Mouse (Mus musculus): ENCODE results near the gene Lrig3. TPM values are rescaled to one million over a fixed set of nuclear protein-coding genes. Genes with fewer than 3 reads are reported as not detected.

The Lrig3 gene
- polyA plus RNA-seq (2015; fragmentation: Nextera tagmentation; extraction: Ambion mirVana), result 18.1 and 22.7 TPM in 2 replicates

GRCm38 (mm10) chr10:125965968-125966480 is at the start of gene Lrig3:
TSS of gene Lrig3 (plus strand) at chr10:125966168.
- Histone ChIP-seq H3K27me3 (ENCODE audit: insufficient read depth, low read length) (no peaks in the 10 kb centered on the region), H3K27ac (ENCODE audit: low read length) (peak within 1 kb of the TSS; percentile 95), H3K9ac (replicated peaks; ENCODE audit: low read length) (peak within 1 kb of the TSS; percentile 98), H3K9me3 (ENCODE audit: low read length) (no peaks in the 10 kb centered on the region), H3K4me3 (ENCODE audit: low read length) (peak within 1 kb of the TSS; percentile 93), H3K36me3 (ENCODE audit: insufficient read depth, low read length) (no peaks in the 10 kb centered on the region), H3K4me1 (ENCODE audit: insufficient read depth, low read length) (peaks cover 39% of the 10 kb centered on the region), H3K4me2 (replicated peaks; ENCODE audit: low read depth, low read length) (peak within 1 kb of the TSS; percentile 79)
- ATAC-seq (ENCODE audit: low FRiP score, low TSS enrichment), result peak; percentile 88
- WGBS, result under 1% methylated on average over 61 of the region's 62 CpGs

GRCm38 (mm10) chr10:125916781-125917180 is 49.2 kb upstream of the Lrig3 start:
- Histone ChIP-seq H3K27ac (ENCODE audit: low read length) (no peak overlapping the region), H3K9me3 (ENCODE audit: low read length) (no peaks in the 10 kb centered on the region), H3K27me3 (ENCODE audit: insufficient read depth, low read length) (no peaks in the 10 kb centered on the region), H3K36me3 (ENCODE audit: insufficient read depth, low read length) (no peaks in the 10 kb centered on the region), H3K4me1 (ENCODE audit: insufficient read depth, low read length) (peaks cover 19% of the 10 kb centered on the region), H3K4me2 (replicated peaks; ENCODE audit: low read depth, low read length) (0 out of 2 replicates have a peak overlapping the region, but pooled peaks have one; percentile 5), H3K4me3 (ENCODE audit: low read length) (no peak overlapping the region), H3K9ac (replicated peaks; ENCODE audit: low read length) (no peak overlapping the region)
- 34% methylated on average over 6 of the region's 6 CpGs for WGBS
- no peak for ATAC-seq (ENCODE audit: low FRiP score, low TSS enrichment)

DNA sequence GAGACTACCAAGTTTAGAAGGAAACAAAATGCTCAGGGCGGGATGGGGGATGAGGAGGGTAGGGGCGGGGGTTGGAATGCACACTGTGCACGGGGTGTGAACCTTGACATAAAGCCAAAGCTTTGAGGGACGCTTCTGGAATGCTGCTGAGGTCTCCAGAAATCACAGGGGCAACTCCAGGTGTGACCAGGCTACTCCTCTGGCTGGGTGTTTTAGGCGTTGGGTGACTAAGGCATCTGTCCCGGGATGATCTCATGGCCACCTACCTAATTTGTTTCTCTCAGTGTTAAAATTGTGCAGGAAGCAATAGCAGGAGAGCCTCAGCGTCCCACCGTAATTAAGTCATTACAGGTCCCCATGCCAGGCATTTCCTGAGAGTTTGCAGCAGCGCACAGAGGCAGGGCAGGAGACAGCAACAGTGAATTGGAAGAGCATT is 48.5 kb upstream of the Lrig3 start:
- peak overlapping the region; percentile 19; the same call in 1 of the 2 replicates for H3K4me3 ChIP-seq (ENCODE audit: low read length)
- H3K9me3 ChIP-seq (ENCODE audit: low read length), result no peaks in the 10 kb centered on the region
- H3K27ac ChIP-seq (ENCODE audit: low read length), result no peak overlapping the region
- H3K27me3 ChIP-seq (ENCODE audit: insufficient read depth, low read length), result no peaks in the 10 kb centered on the region
- H3K9ac ChIP-seq (replicated peaks; ENCODE audit: low read length), result peak overlapping the region; percentile 46; the same call in 1 of the 2 replicates
- peak; percentile 57; the same call in 1 of the 2 replicates for ATAC-seq (ENCODE audit: low FRiP score, low TSS enrichment)
- H3K4me1 ChIP-seq (ENCODE audit: insufficient read depth, low read length), result peaks cover 15% of the 10 kb centered on the region
- WGBS, result 5% methylated on average over 9 of the region's 9 CpGs
- peak overlapping the region; percentile 48 for H3K4me2 ChIP-seq (replicated peaks; ENCODE audit: low read depth, low read length)
- H3K36me3 ChIP-seq (ENCODE audit: insufficient read depth, low read length), result no peaks in the 10 kb centered on the region

- no peak for ATAC-seq (ENCODE audit: low FRiP score, low TSS enrichment)
- H3K4me1 ChIP-seq (ENCODE audit: insufficient read depth, low read length), result peaks cover 14% of the 10 kb centered on the region
- H3K9me3 ChIP-seq (ENCODE audit: low read length), result peaks cover 1% of the 10 kb centered on the region; the same call in 1 of the 2 replicates
- no peaks in the 10 kb centered on the region for H3K27me3 ChIP-seq (ENCODE audit: insufficient read depth, low read length)
- H3K4me2 ChIP-seq (replicated peaks; ENCODE audit: low read depth, low read length), result no peak overlapping the region
- H3K36me3 ChIP-seq (ENCODE audit: insufficient read depth, low read length), result no peaks in the 10 kb centered on the region
- H3K9ac ChIP-seq (replicated peaks; ENCODE audit: low read length), result no peak overlapping the region
- WGBS, result 73% methylated on average over 1 of the region's 1 CpGs
- H3K4me3 ChIP-seq (ENCODE audit: low read length), result no peak overlapping the region
- no peak overlapping the region for H3K27ac ChIP-seq (ENCODE audit: low read length)
These were observed 47.0 kb upstream of the Lrig3 start for GRCm38 (mm10) chr10:125918994-125919393.

DNA sequence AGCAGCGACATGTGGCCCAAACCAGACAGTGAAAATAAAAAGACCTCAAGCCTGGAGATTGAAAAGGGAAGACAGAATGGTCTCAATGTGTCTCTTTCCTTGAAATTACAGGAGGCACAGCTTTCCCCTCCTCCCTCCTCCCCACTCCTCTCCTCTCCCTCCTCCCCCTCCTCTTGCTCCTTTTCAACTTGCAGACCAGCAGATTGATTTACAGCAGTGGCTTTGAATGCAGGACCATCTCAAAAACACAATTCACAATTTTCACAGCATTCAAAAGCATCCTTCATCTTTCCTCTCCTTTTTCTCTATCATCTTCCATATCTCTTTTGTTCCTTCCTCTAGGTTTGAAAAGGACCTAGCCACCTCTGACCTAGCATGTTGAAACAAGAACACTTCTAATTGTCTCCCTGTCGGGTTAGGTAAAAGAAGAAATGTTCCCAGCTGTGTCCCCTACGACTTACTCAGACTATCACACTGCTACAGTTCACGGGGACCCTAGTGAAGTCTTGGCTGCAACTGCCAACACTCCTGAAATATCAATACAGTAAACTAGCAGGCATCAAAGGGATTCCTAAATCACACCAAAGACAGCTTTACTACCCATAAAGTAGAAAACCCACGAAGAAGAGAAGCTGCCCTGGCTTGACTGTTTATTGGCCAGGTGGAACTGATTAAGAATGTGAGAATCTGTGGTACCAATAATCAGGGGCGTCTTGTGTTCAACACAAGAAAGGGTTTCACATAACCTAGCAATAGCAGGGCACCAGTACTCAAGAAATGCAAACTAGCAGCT is 44.1 kb upstream of the Lrig3 start:
- no peak overlapping the region for H3K4me2 ChIP-seq (replicated peaks; ENCODE audit: low read depth, low read length)
- WGBS, result 8% methylated on average over 6 of the region's 6 CpGs
- H3K9ac ChIP-seq (replicated peaks; ENCODE audit: low read length), result no peak overlapping the region
- H3K27ac ChIP-seq (ENCODE audit: low read length), result peak overlapping the region; percentile 25; the same call in 1 of the 2 replicates
- H3K9me3 ChIP-seq (ENCODE audit: low read length), result peaks cover 7% of the 10 kb centered on the region
- peak; percentile 88 for ATAC-seq (ENCODE audit: low FRiP score, low TSS enrichment)
- no peaks in the 10 kb centered on the region for H3K36me3 ChIP-seq (ENCODE audit: insufficient read depth, low read length)
- peaks cover 14% of the 10 kb centered on the region for H3K4me1 ChIP-seq (ENCODE audit: insufficient read depth, low read length)
- no peak overlapping the region for H3K4me3 ChIP-seq (ENCODE audit: low read length)
- no peaks in the 10 kb centered on the region for H3K27me3 ChIP-seq (ENCODE audit: insufficient read depth, low read length)

DNA sequence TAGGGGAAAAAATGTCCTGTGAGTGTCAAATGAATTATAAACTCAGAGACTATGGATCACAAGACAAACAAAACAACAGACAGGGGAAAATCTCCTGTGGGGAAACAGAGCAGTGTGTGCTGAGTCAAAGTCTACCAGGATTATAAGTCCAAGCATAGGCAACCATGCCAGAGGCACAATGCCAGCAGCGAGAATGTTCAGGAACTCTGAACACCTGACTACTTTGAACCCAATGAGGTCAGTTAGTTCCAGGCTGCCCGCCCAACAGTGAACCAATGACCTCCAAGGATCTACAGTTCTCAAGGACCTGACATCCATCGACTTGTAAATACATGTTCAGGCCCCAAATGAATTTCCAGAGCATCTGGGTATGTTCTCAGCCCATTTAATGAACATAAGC is 36.0 kb upstream of the Lrig3 start:
- 87% methylated on average over 3 of the region's 3 CpGs for WGBS
- Histone ChIP-seq H3K9me3 (ENCODE audit: low read length) (no peaks in the 10 kb centered on the region), H3K4me2 (replicated peaks; ENCODE audit: low read depth, low read length) (no peak overlapping the region), H3K36me3 (ENCODE audit: insufficient read depth, low read length) (no peaks in the 10 kb centered on the region), H3K27me3 (ENCODE audit: insufficient read depth, low read length) (no peaks in the 10 kb centered on the region), H3K9ac (replicated peaks; ENCODE audit: low read length) (no peak overlapping the region), H3K4me1 (ENCODE audit: insufficient read depth, low read length) (no peaks in the 10 kb centered on the region), H3K27ac (ENCODE audit: low read length) (no peak overlapping the region), H3K4me3 (ENCODE audit: low read length) (no peak overlapping the region)
- no peak for ATAC-seq (ENCODE audit: low FRiP score, low TSS enrichment)

DNA sequence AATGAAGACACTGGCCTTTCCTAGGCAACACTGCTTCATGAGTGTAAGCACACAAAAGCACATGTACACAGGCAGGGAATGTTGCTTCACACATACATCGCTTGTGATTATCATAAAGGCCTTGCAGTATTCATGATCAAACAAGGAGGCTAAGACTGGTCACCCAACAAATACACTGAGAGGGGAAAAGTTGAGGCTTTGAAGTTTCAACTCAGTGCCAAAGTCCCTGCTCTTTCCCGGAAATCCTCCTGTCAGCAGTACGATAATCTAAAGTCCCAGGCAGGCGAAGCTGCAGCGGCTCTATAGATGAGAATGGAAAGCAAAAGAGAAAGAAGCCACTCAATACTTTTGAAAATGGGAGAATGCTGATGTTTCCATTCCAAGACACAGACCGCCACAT is 32.6 kb upstream of the Lrig3 start:
- 71% methylated on average over 6 of the region's 6 CpGs for WGBS
- no peak for ATAC-seq (ENCODE audit: low FRiP score, low TSS enrichment)

DNA sequence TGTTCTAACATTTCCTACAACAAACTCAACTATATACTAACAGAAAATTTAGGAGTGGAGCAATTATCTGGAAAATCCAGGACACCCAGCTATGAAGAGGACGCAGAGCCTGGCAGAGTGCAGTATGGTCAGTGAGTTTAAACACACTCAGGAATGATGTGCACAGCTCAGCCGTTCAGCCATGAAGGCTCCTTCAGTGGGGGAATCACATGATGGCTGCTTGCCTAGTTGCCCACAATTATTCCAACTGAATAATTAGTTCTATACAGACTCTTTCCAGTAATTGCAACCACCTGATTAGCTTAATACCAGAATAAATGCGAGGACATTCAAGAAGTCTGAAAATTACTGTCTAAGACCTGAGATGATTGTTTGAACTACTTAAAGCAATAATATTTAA is 31.9 kb upstream of the Lrig3 start:
- no peaks in the 10 kb centered on the region for H3K9me3 ChIP-seq (ENCODE audit: low read length)
- WGBS, result 60% methylated on average over 3 of the region's 3 CpGs
- H3K36me3 ChIP-seq (ENCODE audit: insufficient read depth, low read length), result no peaks in the 10 kb centered on the region
- no peak overlapping the region for H3K4me3 ChIP-seq (ENCODE audit: low read length)
- no peak overlapping the region for H3K27ac ChIP-seq (ENCODE audit: low read length)
- H3K4me2 ChIP-seq (replicated peaks; ENCODE audit: low read depth, low read length), result no peak overlapping the region
- no peak for ATAC-seq (ENCODE audit: low FRiP score, low TSS enrichment)
- no peaks in the 10 kb centered on the region for H3K27me3 ChIP-seq (ENCODE audit: insufficient read depth, low read length)
- H3K4me1 ChIP-seq (ENCODE audit: insufficient read depth, low read length), result peaks cover 11% of the 10 kb centered on the region
- no peak overlapping the region for H3K9ac ChIP-seq (replicated peaks; ENCODE audit: low read length)

More for the DNA sequence above, 32.6 kb upstream of the Lrig3 start:
- H3K27me3 ChIP-seq (ENCODE audit: insufficient read depth, low read length), result no peaks in the 10 kb centered on the region
- H3K36me3 ChIP-seq (ENCODE audit: insufficient read depth, low read length), result no peaks in the 10 kb centered on the region
- no peak overlapping the region for H3K4me3 ChIP-seq (ENCODE audit: low read length)
- H3K9me3 ChIP-seq (ENCODE audit: low read length), result no peaks in the 10 kb centered on the region
- H3K27ac ChIP-seq (ENCODE audit: low read length), result no peak overlapping the region
- H3K4me2 ChIP-seq (replicated peaks; ENCODE audit: low read depth, low read length), result no peak overlapping the region
- no peak overlapping the region for H3K9ac ChIP-seq (replicated peaks; ENCODE audit: low read length)
- H3K4me1 ChIP-seq (ENCODE audit: insufficient read depth, low read length), result peaks cover 9% of the 10 kb centered on the region

DNA sequence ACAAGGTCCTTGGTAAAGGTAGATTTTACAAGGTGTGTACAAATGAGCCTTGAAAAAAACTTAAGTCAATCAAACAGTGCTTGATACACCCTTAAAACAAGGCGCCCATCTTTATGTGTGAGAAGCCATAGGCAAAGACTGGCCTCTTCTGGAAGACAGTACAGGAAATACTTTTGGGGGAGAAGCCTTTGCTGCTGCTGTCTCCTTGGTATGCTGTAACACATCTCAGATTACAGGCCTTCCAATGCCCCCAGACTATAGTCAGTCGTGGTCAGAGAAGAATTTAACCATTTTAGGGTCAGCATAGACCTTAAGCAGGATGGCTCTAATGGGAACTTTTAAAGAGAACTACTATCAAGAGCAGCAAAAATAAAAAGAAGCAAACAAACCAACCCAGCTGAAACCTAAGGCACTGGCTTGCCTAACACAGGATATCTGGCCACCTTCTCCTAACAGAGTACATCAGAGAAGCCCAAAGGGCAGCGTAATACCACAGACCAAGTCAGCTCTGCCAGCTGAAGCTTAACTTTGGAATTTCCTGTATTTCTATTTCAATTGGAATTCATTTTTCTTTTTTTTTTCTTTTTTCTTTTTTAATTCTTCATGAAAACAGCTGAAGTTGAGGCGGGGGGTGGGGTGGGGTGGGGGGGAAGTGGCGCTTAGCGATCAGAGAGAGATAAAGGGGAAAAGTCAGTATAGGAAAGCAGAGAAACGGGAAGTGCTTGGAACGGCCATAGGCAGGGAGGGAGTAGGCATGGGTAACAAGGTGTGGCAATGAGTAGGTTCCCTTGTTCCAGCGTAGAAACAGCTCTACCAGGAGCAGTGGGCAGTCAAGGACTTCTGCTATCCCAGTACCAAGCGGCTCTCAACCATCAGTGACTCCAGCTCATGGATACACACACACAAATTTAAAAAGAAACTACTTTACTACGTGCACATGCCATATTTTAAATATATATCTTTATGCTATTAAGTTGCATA is 28.2 kb upstream of the Lrig3 start:
- 49% methylated on average over 11 of the region's 11 CpGs for WGBS
- Histone ChIP-seq H3K9ac (replicated peaks; ENCODE audit: low read length) (no peak overlapping the region), H3K4me3 (ENCODE audit: low read length) (no peak overlapping the region), H3K4me2 (replicated peaks; ENCODE audit: low read depth, low read length) (peak overlapping the region; percentile 13; the same call in 1 of the 2 replicates), H3K4me1 (ENCODE audit: insufficient read depth, low read length) (peaks cover 13% of the 10 kb centered on the region), H3K27ac (ENCODE audit: low read length) (0 out of 2 replicates have a peak overlapping the region, but pooled peaks have one; percentile 43), H3K36me3 (ENCODE audit: insufficient read depth, low read length) (no peaks in the 10 kb centered on the region), H3K27me3 (ENCODE audit: insufficient read depth, low read length) (no peaks in the 10 kb centered on the region), H3K9me3 (ENCODE audit: low read length) (no peaks in the 10 kb centered on the region)
- ATAC-seq (ENCODE audit: low FRiP score, low TSS enrichment), result peak; percentile 72
